Mouse (Mus musculus) liver, adult 2 months (tissue): ENCODE data around the gene Unc13b.

Source experiments
- CTCF ChIP-seq: fragments of 200-500 bp; IDR thresholded peaks from 2 replicates; pipeline ENCODE4 v1.5.1; 2011; ENCODE audit warnings: low read depth, low read length, control low read depth
- POLR2A ChIP-seq: fragments of 200-500 bp; IDR thresholded peaks from 2 replicates; pipeline ENCODE4 v1.6.1; 2011; ENCODE audit warnings: low read length, control low read depth; ENCODE audit not compliant: insufficient read depth; ENCODE audit errors: extremely low read depth

GRCm38 (mm10) chr4:43262821-43263220, 204.1 kb downstream of the Unc13b start:
- TF ChIP-seq CTCF (no peak), POLR2A (no peak)
